In genomic region chr3:133357426-133357974, GRCm38 (mm10) we compare ENCODE assay signal across 20 mouse cellular contexts. TPM values are rescaled to one million over a fixed set of nuclear protein-coding genes. Genes with fewer than 3 reads are reported as not detected.
DNase-seq lines count a peak whose midpoint lies in the region; ATAC-seq lines count a peak whose summit lies in the region.
"Had no signal": no experiment of that assay in that cellular context is flagged by ENCODE, and none has a peak within 500 bp of the region (broad histone marks: within the 10 kb centered on the region; RNA-seq: fewer than 3 reads in every experiment).

No protein-coding gene starts in this region.

- DNase-seq in kidney, postnatal 14 days, result no peak
- peak; percentile 49 for DNase-seq in limb, embryonic 11.5 days (ENCODE audit: low spot score)
- DNase-seq in urinary bladder, postnatal 10 days (ENCODE audit: low spot score), result no peak
- DNase-seq in kidney, postnatal 4 days, result no peak
- no peak for DNase-seq in ovary, postnatal 36 days (ENCODE audit: low spot score)
- no peak for DNase-seq in spleen, postnatal 14 days (ENCODE audit: low spot score in 2 of 2)
- DNase-seq: adrenal gland, postnatal 10 days; cerebellum, adult 11 months; cerebellum, adult 8-10 months; cerebellum, postnatal 25 days; forebrain, postnatal 0 days; gastrocnemius, adult 2 months; gastrocnemius, postnatal 25 days; heart, postnatal 36 days had no signal

- no peaks in the 10 kb centered on the region for H3K36me3 ChIP-seq in kidney, embryonic 15.5 days
- no peaks in the 10 kb centered on the region for H3K36me3 ChIP-seq in intestine, embryonic 15.5 days
- no peaks in the 10 kb centered on the region for H3K36me3 ChIP-seq in limb, embryonic 11.5 days (ENCODE audit: control insufficient read depth, insufficient read depth, low read length)
- H3K36me3 ChIP-seq: embryonic facial prominence, embryonic 12.5 days had no signal

- H3K4me1 ChIP-seq in kidney, embryonic 15.5 days, result no peaks in the 10 kb centered on the region
- H3K4me1 ChIP-seq in intestine, embryonic 15.5 days (replicated peaks), result 0 out of 2 replicates have a peak, but pooled peaks cover 2% of the 10 kb centered on the region
- H3K4me1 ChIP-seq in limb, embryonic 11.5 days (ENCODE audit: control insufficient read depth, insufficient read depth, low read length), result 0 out of 2 replicates have a peak, but pooled peaks cover 5% of the 10 kb centered on the region
- H3K4me1 ChIP-seq: embryonic facial prominence, embryonic 12.5 days; forebrain, embryonic 13.5 days; heart, embryonic 13.5 days had no signal

- no peaks in the 10 kb centered on the region for H3K9me3 ChIP-seq in kidney, embryonic 15.5 days (replicated peaks)
- H3K9me3 ChIP-seq in intestine, embryonic 15.5 days, result no peaks in the 10 kb centered on the region
- H3K9me3 ChIP-seq in limb, embryonic 11.5 days (ENCODE audit: control insufficient read depth, low read length), result no peaks in the 10 kb centered on the region
- H3K9me3 ChIP-seq: embryonic facial prominence, embryonic 12.5 days; forebrain, embryonic 13.5 days; heart, embryonic 13.5 days had no signal

- no peak overlapping the region for H3K9ac ChIP-seq in kidney, embryonic 15.5 days
- H3K9ac ChIP-seq in intestine, embryonic 15.5 days, result no peak overlapping the region
- H3K9ac ChIP-seq in limb, embryonic 11.5 days (ENCODE audit: low read length), result no peak overlapping the region
- H3K9ac ChIP-seq: embryonic facial prominence, embryonic 12.5 days; forebrain, embryonic 13.5 days; forebrain, postnatal 0 days; heart, embryonic 13.5 days had no signal

- no peak overlapping the region for H3K4me3 ChIP-seq in kidney, embryonic 15.5 days (replicated peaks)
- H3K4me3 ChIP-seq in intestine, embryonic 15.5 days (replicated peaks), result no peak overlapping the region
- H3K4me3 ChIP-seq in limb, embryonic 11.5 days (ENCODE audit: low read depth, low read length), result no peak overlapping the region
- H3K4me3 ChIP-seq: embryonic facial prominence, embryonic 12.5 days; forebrain, embryonic 13.5 days; gastrocnemius, adult 2 months; heart, embryonic 13.5 days had no signal

- H3K27ac ChIP-seq in kidney, embryonic 15.5 days, result no peak overlapping the region
- H3K27ac ChIP-seq in intestine, embryonic 15.5 days, result no peak overlapping the region
- H3K27ac ChIP-seq in limb, embryonic 11.5 days (replicated peaks; ENCODE audit: low read depth, low read length), result 0 out of 2 replicates have a peak overlapping the region, but pooled peaks have one; percentile 4
- H3K27ac ChIP-seq: embryonic facial prominence, embryonic 12.5 days; forebrain, embryonic 13.5 days; gastrocnemius, adult 2 months; heart, embryonic 13.5 days; hindbrain, postnatal 0 days had no signal

- 0 out of 2 replicates have a peak, but pooled peaks have one; percentile 43 for ATAC-seq in kidney, embryonic 15.5 days (replicated peaks; ENCODE audit: low FRiP score)
- ATAC-seq in intestine, embryonic 15.5 days, result peak; percentile 79
- ATAC-seq in limb, embryonic 11.5 days (ENCODE audit: insufficient number of reproducible peaks, low FRiP score, low TSS enrichment, low read depth), result no peak
- ATAC-seq: forebrain, embryonic 13.5 days; forebrain, postnatal 0 days; hindbrain, postnatal 0 days had no signal

- H3K4me2 ChIP-seq in kidney, embryonic 15.5 days, result no peak overlapping the region
- H3K4me2 ChIP-seq in intestine, embryonic 15.5 days (replicated peaks), result no peak overlapping the region
- no peak overlapping the region for H3K4me2 ChIP-seq in limb, embryonic 11.5 days (ENCODE audit: low read depth, severe bottlenecking)
- H3K4me2 ChIP-seq: embryonic facial prominence, embryonic 12.5 days; forebrain, embryonic 13.5 days; heart, embryonic 13.5 days had no signal

- WGBS in kidney, embryonic 15.5 days, result 48% methylated on average over 6 of the region's 6 CpGs
- WGBS in intestine, embryonic 15.5 days, result 58% methylated on average over 6 of the region's 6 CpGs
- WGBS in limb, embryonic 11.5 days, result 22% methylated on average over 6 of the region's 6 CpGs

- no peaks in the 10 kb centered on the region for H3K27me3 ChIP-seq in kidney, embryonic 15.5 days
- H3K27me3 ChIP-seq in intestine, embryonic 15.5 days (replicated peaks), result no peaks in the 10 kb centered on the region
- H3K27me3 ChIP-seq in limb, embryonic 11.5 days (ENCODE audit: control insufficient read depth, insufficient read depth, low read length), result no peaks in the 10 kb centered on the region
- H3K27me3 ChIP-seq: embryonic facial prominence, embryonic 12.5 days; forebrain, embryonic 13.5 days; heart, embryonic 13.5 days had no signal

RNA-seq across cellular contexts. Expression of gene Ppa2, which starts 47.6 kb away (rescaled TPM):
- polyA plus RNA-seq in kidney, embryonic 15.5 days (2015; fragmentation: Nextera tagmentation; extraction: Ambion mirVana), result 99.8 and 106 TPM in 2 replicates
- 132 and 135 TPM in 2 replicates for polyA plus RNA-seq in intestine, embryonic 15.5 days (2015; fragmentation: Nextera tagmentation; extraction: Ambion mirVana)
- polyA plus RNA-seq in limb, embryonic 11.5 days (2014; fragmentation: Nextera tagmentation; extraction: Ambion mirVana), result 78.4 and 85.8 TPM in 2 replicates
